Mouse (Mus musculus) splenic B cell, adult 2 months (primary cell): ENCODE results near the gene Cd164.

Source experiments
- DNase-seq: peaks from one replicate; pipeline ENCODE4 v3.0.0-alpha.2; 2011; ENCODE audit warnings: low read depth, low spot score
- H3K27me3 ChIP-seq: 2 replicates; pipeline ENCODE4 v1.6.1; 2012; ENCODE audit warnings: mild to moderate bottlenecking, low read length, moderate library complexity, mixed read lengths; ENCODE audit not compliant: control insufficient read depth, poor library complexity, insufficient read depth, severe bottlenecking
- H3K36me3 ChIP-seq: 2 replicates; pipeline ENCODE4 v1.6.1; 2012; ENCODE audit warnings: mild to moderate bottlenecking, low read length, moderate library complexity, mixed read lengths; ENCODE audit not compliant: control insufficient read depth, poor library complexity, insufficient read depth, severe bottlenecking

The Cd164 gene

GRCm38 (mm10) chr10:41523386-41523785 lies 4.2 kb downstream of the Cd164 start:
- Histone ChIP-seq H3K27me3 (no peaks in the 10 kb centered on the region), H3K36me3 (peaks cover 11% of the 10 kb centered on the region)
- peak; percentile 38 for DNase-seq

DNA sequence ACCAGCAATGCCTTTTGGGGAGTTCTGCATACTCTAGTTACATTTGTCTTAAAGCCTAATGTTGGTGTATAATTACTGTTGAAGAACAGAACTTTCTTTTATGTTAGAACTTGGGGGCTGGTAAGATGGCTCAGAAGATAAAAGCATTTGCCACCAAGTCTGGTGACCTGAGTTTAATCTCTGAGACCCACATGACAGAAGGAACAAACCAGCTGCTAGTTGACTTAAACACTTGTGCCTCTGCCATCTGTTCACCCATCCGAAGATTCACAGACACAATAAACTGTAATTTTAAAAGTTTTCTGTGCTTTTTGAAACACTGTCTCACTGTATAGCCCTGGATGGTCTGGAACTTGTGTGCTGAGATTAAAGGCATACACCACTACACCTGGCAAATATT lies 6.5 kb downstream of the Cd164 start:
- no peak for DNase-seq
- H3K36me3 ChIP-seq: peaks cover 14% of the 10 kb centered on the region
- no peaks in the 10 kb centered on the region for H3K27me3 ChIP-seq

DNA sequence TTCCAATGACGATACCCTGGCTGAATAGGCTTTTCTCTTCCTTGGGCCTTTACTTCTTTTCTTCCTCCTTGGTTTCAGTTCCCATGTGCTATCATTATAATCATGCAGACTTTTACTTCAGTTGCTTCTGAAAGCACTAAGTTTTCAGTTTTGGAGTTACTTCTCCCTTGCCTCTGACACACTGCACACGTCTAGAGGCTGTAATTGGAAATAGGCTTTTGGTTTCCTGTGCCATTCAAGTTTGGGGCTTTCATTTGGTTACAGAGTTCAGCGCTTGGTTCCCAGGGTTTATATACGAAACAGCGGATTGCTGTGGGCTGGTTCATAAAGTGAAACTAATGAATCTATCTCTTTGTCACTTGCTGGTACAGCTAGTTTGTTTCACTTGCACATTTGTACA lies 10.8 kb downstream of the Cd164 start:
- peak; percentile 46 for DNase-seq

DNA sequence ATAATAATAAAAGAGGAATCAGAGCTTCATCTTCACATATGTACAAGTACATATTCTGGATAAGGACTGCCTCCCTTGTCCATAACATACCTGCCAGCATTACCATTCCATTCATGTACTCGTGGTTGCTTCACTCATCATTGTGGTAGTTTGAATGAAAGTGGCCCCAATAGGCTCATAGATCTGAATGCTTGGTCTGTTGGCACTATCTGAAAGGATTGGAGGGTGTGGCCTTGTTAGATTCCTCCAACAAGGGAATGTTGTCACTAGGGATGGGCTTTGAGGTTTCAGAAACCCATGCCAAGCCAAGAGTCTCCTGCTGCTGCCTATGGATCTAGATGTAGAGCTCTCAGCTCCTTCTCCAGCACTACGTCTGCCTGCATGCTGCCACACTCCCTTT lies 16.8 kb downstream of the Cd164 start:
- DNase-seq: no peak
- no peaks in the 10 kb centered on the region for H3K27me3 ChIP-seq
- peaks cover 1% of the 10 kb centered on the region; the same call in 1 of the 2 replicates for H3K36me3 ChIP-seq

More for the DNA sequence above, 10.8 kb downstream of the Cd164 start:
- H3K27me3 ChIP-seq: no peaks in the 10 kb centered on the region
- H3K36me3 ChIP-seq: peaks cover 11% of the 10 kb centered on the region

DNA sequence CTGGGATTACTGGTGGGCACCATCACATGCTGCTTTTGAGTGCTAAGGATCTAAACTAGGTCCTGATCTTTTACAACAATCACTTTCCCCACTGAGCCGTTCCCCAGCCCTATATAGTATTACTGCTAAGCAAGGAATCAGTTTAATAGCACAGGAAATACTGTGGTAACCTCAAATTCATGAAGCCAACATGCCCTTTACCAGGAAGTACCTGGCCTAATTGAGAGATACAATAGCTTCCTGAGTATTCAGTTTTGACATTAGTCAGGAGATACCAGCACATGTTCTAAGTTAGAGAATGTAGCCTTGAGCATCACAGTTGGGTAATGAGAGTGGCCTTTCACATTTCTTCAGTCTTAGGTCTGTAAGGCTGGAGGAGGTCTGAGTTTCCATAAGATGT lies 17.5 kb downstream of the Cd164 start:
- no peak for DNase-seq
- Histone ChIP-seq H3K27me3 (no peaks in the 10 kb centered on the region), H3K36me3 (peaks cover 1% of the 10 kb centered on the region; the same call in 1 of the 2 replicates)

DNA sequence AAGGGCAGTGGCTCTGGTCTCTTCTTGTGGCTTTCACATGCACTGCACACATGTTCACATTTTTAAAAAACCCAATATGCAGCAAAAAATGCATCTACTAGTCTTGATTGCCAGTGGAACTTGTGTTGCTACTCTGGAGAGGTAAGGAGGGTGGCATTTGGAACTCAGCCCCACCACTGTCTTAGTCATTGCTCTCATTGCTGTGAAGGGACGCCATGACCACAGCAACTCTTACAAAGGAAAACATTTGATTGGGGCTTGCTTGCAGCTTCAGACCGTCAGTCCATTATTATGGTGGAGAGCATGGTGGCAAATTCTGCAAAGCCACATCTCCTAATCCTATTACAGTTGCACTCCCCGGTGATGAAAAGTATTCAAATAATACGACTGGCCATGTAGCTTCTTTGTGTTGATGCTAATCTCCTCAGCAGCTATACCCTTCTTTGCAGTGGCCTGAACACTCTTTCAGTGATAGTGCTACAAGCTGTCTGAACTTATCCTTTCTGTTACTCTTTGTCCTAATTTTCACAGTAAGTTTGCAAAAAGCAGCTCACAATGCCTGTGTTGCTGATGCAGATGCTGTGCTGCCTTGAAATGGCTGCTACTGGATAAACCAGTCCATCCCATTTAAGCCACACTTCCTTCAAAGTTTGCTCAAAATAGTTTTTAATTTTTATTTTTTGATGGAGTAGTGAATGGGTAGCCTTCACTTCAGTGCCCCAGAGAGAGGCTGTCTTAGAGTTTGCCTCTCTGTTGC lies 18.2 kb downstream of the Cd164 start:
- Histone ChIP-seq H3K27me3 (no peaks in the 10 kb centered on the region), H3K36me3 (peaks cover 1% of the 10 kb centered on the region; the same call in 1 of the 2 replicates)
- no peak for DNase-seq

GRCm38 (mm10) chr10:41537983-41538330 lies 18.7 kb downstream of the Cd164 start:
- Histone ChIP-seq H3K27me3 (no peaks in the 10 kb centered on the region), H3K36me3 (peaks cover 1% of the 10 kb centered on the region; the same call in 1 of the 2 replicates)
- no peak for DNase-seq

GRCm38 (mm10) chr10:41538986-41539385 lies 19.8 kb downstream of the Cd164 start:
- no peak for DNase-seq
- no peaks in the 10 kb centered on the region for H3K27me3 ChIP-seq
- peaks cover 1% of the 10 kb centered on the region; the same call in 1 of the 2 replicates for H3K36me3 ChIP-seq

DNA sequence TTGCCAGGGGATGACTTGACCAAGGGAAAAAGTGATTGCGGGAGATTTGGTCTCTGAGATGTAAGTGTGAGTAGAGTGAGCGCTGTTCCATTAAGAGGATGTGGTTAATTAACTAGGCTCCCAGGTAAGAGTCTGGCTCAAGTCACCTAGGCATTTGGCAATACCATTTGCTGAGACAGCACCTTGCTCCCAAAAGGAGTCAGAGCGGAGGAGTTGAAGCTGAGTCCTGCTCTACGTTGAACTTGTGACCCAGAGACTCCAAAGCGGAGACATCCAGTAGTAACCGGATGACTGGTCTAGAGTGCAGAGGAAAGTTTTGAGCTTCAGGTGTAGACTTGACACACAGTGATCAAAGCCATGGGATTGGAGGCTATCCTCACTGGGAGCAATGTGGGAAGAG lies 22.8 kb downstream of the Cd164 start:
- DNase-seq: no peak
- no peaks in the 10 kb centered on the region for H3K27me3 ChIP-seq

GRCm38 (mm10) chr10:41543439-41543838 lies 24.2 kb downstream of the Cd164 start:
- DNase-seq: no peak
- H3K27me3 ChIP-seq: no peaks in the 10 kb centered on the region
- no peaks in the 10 kb centered on the region for H3K36me3 ChIP-seq

More for the DNA sequence above, 22.8 kb downstream of the Cd164 start:
- H3K36me3 ChIP-seq: no peaks in the 10 kb centered on the region; the same call in 1 of the 2 replicates

GRCm38 (mm10) chr10:41543844-41544243 lies 24.6 kb downstream of the Cd164 start:
- no peak for DNase-seq
- Histone ChIP-seq H3K27me3 (no peaks in the 10 kb centered on the region), H3K36me3 (no peaks in the 10 kb centered on the region)

- Histone ChIP-seq H3K36me3 (no peaks in the 10 kb centered on the region), H3K27me3 (no peaks in the 10 kb centered on the region)
- peak; percentile 63 for DNase-seq
Measured at GRCm38 (mm10) chr10:41544481-41545190, 25.4 kb downstream of the Cd164 start.

- Histone ChIP-seq H3K36me3 (no peaks in the 10 kb centered on the region), H3K27me3 (no peaks in the 10 kb centered on the region)
- DNase-seq: peak; percentile 11
Measured at GRCm38 (mm10) chr10:41545224-41545755, 26.1 kb downstream of the Cd164 start.

- Histone ChIP-seq H3K36me3 (no peaks in the 10 kb centered on the region), H3K27me3 (no peaks in the 10 kb centered on the region)
- DNase-seq: no peak
Measured at GRCm38 (mm10) chr10:41546396-41547165, 27.4 kb downstream of the Cd164 start.
